Mouse (Mus musculus): ENCODE data around the gene Dph6.

GRCm38 (mm10) chr2:114687483-114687882 lies 32.7 kb upstream of the Dph6 start:
- TF ChIP-seq POLR2A (IDR thresholded peaks at IDR 0.05; ENCODE audit: borderline replicate concordance, extremely low read depth, low read depth, low read length) (no peak), CTCF (IDR thresholded peaks at IDR 0.05; ENCODE audit: insufficient read depth, low read length) (no peak)

All from lung, adult 2 months (tissue).